Mouse (Mus musculus) splenic B cell, adult 2 months (primary cell): ENCODE measurements at regions not wholly inside any gene's neighbourhood (a gene's known extent, or its start where the extent isn't known, plus 50 kb on each side); places are given as distances from the start of the nearest gene placed in this dataset.

Source experiments
- DNase-seq: peaks from one replicate; pipeline ENCODE4 v3.0.0-alpha.2; 2011; ENCODE audit warnings: low read depth, low spot score
- H3K27me3 ChIP-seq: 2 replicates; pipeline ENCODE4 v1.6.1; 2012; ENCODE audit warnings: mild to moderate bottlenecking, low read length, moderate library complexity, mixed read lengths; ENCODE audit not compliant: control insufficient read depth, poor library complexity, insufficient read depth, severe bottlenecking
- H3K36me3 ChIP-seq: 2 replicates; pipeline ENCODE4 v1.6.1; 2012; ENCODE audit warnings: mild to moderate bottlenecking, low read length, moderate library complexity, mixed read lengths; ENCODE audit not compliant: control insufficient read depth, poor library complexity, insufficient read depth, severe bottlenecking

DNA sequence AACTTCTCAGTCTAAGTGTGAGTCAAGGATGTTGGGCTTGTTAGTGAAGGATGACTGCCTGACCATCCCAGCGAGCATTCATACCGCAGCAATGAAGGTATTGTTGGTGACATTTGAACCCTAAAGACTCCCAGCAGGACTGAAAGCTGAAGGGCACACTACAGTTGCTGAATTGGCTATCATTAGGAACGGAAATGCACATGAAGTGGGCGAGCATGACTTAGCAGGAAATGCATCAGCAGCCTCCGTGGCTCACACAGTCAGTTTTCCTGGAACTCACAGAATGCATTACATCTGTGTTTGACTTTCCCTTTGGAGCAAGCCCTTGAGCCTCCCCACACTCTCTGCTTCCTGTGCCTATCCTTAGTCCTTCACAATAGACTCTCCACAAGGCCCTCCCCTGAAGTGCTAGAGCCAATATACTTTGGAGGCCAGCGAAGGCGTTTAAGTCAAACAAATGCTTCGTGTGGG lies 63.9 kb downstream of the Tmco5 start:
- DNase-seq = no peak
- Histone ChIP-seq H3K36me3 (no peaks in the 10 kb centered on the region), H3K27me3 (no peaks in the 10 kb centered on the region)

DNA sequence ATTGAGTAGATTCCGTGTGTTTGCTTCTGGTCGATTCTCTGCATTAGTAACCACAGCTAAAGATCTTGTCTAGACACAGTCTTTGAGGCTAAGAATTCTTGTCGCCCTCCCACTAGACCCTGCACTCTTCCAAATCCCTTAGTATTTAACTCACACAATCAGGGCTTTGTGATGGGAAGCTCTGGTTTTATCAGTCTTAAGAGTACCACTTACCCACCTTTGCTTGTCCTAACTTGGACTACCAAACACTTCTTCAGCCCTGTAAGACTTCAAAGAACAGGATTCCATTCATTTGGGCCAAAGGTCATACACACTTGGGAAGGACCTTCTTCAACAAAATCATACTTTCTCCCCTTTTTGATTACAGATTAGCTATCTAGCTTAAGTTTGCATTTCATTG lies 70.0 kb downstream of the Tmco5 start:
- no peaks in the 10 kb centered on the region for H3K27me3 ChIP-seq
- H3K36me3 ChIP-seq = no peaks in the 10 kb centered on the region
- no peak for DNase-seq

DNA sequence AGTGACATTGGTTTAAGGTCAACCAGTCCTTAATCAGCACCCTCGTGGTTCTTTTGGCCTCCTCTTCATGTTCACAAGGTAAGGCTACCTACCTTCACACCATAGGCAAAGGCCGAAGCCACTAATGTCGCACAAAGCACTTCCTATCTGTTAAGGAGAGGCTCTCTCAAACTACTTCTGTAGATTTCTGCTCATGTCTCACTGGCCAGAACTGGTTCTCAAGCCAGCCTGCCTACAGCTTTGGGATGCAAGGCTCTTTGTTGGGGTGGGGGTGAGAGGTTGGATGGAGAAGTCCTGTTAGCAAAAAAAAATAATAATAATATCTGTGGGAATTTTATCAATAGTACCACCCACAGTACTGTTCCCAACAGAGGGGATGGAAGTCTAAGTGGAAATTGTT lies 71.2 kb downstream of the Tmco5 start:
- no peak for DNase-seq
- Histone ChIP-seq H3K36me3 (no peaks in the 10 kb centered on the region), H3K27me3 (no peaks in the 10 kb centered on the region)

DNA sequence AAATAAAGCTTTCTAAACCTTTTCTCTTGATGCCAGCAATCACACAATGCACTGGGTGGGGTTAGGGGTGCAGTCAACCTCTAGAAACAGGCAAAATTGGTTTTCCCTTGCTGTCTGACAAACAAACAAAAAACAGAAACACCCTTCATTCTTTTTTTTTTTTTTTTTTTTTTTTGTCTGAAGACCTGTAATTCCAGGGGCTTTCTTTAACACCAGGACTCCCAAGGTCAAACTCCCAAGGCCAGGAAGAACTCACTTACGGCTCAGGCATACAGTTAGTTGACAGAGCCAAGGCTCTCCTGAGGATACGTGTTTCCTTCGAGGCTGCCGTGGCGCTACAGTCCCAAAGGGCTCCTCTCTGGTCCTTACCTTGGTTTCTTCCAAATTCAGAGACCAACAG lies 71.7 kb downstream of the Tmco5 start:
- no peak for DNase-seq
- Histone ChIP-seq H3K27me3 (no peaks in the 10 kb centered on the region), H3K36me3 (no peaks in the 10 kb centered on the region)

DNA sequence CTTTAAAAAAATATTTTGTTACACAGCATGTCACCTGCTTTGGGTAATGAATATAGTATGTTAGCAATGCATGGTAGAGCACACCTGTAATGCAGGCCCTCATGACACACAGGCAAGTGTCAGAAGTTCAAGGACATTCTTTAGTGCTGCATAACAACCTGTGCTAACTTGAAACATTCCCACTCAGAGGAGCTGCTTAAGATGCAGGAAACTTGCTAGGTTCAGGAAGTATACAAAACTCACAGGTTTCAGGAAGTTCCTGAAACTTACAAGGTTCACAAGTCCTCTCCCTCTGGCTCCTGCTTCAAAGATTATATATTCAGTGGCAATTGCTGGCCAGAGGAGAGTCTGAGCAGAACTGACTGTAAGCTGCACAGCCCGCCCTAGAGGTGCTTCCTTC lies 73.0 kb downstream of the Tmco5 start:
- DNase-seq = no peak
- no peaks in the 10 kb centered on the region for H3K36me3 ChIP-seq
- H3K27me3 ChIP-seq = no peaks in the 10 kb centered on the region

DNA sequence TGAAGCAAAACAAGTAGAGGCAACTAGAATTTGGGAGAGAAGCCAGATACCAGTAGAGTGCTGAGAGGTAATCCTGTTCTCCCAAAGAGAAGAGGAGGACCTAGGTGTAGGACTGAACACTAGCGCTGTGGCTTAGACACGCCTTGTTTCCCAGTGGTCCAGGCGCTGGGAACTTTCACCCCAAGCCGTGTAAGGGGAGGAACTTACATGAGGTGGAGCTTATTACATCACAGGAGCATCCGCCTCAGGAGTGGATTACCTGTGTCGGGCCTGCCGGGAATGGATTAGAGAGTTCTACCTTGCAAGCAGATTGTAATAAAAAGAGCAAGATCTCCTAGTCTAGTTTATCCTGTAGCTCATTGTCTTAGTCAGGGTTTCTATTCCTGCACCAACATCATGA lies 75.8 kb downstream of the Tmco5 start:
- no peaks in the 10 kb centered on the region for H3K27me3 ChIP-seq
- no peaks in the 10 kb centered on the region for H3K36me3 ChIP-seq
- DNase-seq = no peak

DNA sequence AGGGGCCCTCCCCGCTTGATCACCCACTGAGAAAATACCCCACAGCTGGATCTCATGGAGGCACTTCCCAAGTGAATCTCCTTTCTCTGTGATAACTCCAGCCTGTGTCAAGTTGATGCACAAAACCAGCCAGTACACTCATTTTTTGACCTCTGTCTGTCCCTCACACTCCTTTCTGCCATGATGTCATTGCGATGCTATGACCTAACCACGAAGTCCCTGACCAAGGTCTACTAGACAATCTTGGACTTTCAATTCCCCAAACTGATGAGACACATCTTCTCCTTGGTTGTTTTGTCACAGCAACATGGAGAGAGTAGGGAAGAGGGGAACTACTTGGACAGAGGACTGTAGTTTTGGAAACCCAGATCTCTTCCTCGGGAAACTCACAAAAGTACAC lies 76.4 kb downstream of the Tmco5 start:
- H3K27me3 ChIP-seq = no peaks in the 10 kb centered on the region
- DNase-seq = no peak

DNA sequence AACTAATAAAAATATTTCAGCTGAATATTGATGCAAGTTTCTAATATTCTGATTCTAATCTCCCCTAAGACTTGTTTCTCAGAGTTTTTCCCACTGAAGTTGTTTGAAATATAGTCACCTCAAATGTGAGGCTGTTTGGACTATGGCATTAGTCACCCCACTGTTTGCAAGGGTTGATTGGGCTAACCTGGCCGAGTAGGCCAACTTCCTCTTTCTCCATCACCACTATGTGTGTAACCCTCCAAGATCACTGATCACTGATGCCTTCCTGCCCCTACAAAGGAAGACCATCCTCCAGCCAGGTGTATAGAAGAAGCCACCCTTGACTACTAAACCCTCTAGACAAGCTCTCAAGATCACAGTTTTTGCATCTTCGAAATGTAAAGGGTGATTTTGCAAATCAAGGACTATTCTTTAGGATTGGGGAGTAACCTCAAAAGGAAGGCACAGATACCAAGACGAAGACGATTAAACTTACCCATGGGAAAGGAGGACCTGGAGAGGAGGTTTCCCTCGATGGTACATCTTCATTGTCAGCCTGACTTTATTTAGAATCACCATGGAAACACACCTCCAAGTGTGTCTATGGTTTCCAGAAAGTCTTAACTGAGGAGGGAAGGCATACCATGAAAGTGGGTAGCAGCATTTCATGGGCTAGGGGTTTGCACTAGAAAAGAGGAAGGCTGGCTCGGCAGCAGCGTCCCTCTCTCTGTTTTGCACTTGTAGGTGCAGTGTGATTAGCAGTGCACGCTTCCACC lies 84.8 kb downstream of the Tmco5 start:
- peak; percentile 21 for DNase-seq

More for the DNA sequence above, 76.4 kb downstream of the Tmco5 start:
- H3K36me3 ChIP-seq = no peaks in the 10 kb centered on the region

DNA sequence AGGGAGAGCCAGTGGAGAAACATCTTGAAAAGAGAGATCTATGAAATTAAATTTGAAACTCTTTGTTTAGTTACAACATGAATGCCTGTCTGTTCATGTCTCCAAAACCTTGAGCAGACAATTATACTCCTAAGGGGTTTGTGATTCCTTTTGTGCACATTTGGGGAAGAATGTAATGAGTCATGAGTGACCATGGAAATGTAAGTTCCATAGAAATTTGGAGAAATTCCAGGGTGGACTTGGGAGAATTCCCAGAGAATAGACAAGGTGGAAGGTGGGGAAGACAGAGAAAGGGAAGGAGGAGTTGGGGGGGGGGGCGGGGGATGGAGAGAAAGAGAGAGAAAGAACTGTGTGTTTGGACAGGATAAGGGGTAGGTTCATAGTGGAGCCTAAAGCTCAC lies 87.8 kb downstream of the Tmco5 start:
- no peaks in the 10 kb centered on the region for H3K27me3 ChIP-seq
- no peak for DNase-seq
- no peaks in the 10 kb centered on the region for H3K36me3 ChIP-seq

More for the DNA sequence above, 84.8 kb downstream of the Tmco5 start:
- Histone ChIP-seq H3K36me3 (no peaks in the 10 kb centered on the region), H3K27me3 (no peaks in the 10 kb centered on the region)

DNA sequence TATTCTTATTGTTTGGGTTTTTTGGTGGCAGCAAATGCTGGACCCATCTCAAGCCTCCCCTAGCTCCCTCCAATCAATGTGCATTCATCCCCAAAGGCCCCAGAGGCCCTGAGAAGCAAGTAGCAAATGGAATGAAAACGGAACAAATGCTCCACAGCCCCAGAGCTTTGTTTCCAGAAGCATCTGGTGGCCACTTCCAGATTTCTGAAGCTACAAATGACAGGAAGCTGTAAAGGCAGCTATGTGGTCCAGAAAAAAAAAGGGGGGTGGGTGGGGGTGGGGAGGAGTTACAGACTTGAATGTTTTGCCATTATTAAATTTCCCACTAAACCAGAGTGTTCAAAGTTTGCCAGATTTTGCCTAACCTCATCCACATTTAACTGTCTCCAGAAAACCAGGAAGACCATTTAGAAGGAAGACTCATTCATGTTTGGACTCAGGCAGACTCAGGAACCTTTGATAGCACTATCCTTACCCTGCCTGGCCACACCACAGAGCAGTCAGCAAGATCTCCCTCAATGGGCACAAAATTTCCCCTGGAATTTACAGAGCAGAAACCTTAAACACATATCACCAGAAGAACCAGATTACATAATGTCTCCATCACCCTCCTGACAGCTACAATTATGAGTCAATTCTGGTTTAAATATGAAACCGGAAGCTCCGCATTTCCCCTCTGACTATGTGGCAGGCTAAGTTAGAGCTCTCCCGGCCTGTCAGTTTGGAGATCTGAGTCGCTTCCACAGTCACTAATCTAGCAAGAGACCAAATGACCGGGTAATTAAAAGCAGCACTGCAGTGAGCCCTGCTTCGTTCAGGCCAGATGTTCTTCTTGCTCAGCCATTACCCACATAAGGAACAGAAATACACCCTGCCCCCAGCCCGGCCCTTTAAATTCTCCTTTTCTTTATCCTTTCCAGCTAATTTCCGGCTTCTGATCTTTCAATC lies 93.4 kb downstream of the Tmco5 start:
- DNase-seq = peak; percentile 73
- Histone ChIP-seq H3K36me3 (no peaks in the 10 kb centered on the region), H3K27me3 (no peaks in the 10 kb centered on the region)

DNA sequence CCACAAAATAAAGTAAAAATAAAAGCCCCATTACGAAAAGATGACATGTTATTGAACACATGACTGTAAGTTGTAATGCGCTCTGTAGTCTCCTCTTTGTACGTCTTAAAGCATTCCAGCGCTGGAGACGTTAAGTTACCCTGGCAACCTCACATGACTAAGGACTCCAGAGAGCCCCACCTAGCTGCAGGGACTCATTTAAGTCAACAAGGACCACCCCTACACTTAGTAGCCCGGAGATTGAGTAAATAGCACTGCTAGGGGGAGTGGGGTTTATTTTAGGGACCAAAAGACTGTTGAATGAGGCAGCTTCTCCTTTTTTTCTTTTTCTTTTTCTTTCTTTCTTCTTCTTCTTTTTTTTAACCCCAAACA lies 94.1 kb downstream of the Tmco5 start:
- peak; percentile 44 for DNase-seq
- Histone ChIP-seq H3K36me3 (no peaks in the 10 kb centered on the region), H3K27me3 (no peaks in the 10 kb centered on the region)

DNA sequence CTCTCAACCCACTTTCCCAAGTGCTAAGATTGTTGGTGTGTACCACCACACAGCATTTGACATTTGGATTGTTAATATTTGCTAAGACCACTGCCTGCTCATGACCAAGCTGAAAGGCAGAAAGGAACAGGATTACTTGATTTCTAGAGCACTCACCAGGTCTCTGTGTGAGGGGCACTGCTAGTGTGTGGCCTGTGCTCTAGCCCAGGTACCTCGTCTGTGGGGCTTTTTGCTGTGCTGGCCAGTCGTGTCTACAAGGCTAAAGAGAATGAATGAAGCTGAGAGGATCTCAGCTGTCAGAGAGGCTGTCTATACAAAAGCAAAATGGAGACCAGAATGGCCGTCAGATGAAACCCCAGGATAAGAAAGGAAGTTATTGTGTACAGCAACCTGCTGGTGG lies 95.0 kb downstream of the Tmco5 start:
- no peak for DNase-seq
- H3K27me3 ChIP-seq = no peaks in the 10 kb centered on the region
- no peaks in the 10 kb centered on the region for H3K36me3 ChIP-seq

DNA sequence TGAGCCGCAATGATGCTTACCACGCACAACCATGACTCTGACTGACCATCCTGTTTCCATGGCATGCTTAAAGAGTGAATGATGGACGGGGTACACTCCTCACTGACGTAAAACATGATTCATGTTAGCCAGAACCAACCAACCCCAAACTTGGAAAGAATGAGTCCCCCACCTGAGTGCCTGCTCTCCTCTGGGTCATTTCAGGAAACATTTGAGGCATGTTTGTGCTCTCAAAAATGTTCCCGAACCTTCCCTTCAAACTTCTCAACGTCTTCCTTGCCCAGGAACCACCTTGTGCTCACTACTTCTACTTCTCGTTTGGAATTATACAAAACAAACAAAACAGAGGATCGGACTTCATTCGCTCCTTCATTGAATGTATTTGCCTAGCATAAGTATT lies 95.7 kb downstream of the Tmco5 start:
- Histone ChIP-seq H3K36me3 (no peaks in the 10 kb centered on the region), H3K27me3 (no peaks in the 10 kb centered on the region)
- DNase-seq = no peak

DNA sequence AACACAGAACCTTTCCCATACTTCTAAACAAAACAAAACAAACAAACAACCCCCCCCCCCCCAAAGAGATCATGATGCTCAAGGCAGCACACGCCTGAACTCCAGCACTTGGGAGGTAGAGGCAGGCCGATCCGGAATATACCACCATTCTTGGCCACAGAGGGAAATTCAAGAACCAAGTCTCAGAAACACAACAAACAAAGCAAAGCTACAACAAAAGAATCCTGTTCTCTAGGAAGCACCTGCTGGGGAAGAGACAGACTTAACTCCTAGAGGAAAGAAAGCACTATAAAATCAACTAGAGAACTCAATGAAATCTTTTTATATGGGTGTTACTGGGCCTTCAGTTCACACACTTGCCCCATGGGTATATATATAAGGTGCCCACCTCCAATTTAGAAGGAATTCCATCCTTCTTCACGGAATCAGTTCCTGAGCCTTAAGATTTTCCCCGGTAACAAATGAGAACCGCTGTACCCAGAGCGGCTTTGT lies 96.1 kb downstream of the Tmco5 start:
- no peak for DNase-seq
- no peaks in the 10 kb centered on the region for H3K36me3 ChIP-seq
- no peaks in the 10 kb centered on the region for H3K27me3 ChIP-seq

DNA sequence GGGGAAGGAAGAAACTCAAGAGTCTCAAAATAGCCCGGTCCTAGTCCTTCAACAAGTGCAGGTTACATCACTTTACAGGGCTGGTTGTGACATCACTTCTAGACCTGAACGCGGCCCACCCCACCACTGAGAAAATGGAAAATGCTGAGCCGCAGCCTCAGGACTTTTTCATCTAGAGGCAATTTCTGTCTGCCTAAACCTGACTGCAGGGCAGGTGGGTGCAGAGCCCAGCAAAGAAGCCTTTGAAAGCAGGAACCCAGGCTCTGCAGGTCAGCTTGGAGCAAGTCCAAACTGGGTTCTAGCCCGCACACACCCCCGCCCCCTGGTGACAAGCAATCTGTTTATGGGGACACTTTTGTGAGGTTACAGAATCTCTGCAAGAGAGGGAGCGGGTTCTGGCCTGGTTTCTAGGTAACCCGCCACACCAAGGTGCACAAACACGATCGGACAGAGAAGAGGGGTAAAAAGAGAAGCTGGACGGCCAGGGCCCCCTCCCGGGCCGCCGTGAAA lies 96.7 kb downstream of the Tmco5 start:
- DNase-seq = peak; percentile 44
- Histone ChIP-seq H3K27me3 (no peaks in the 10 kb centered on the region), H3K36me3 (no peaks in the 10 kb centered on the region)
